8 mouse cellular contexts compared by ENCODE assay signal in genomic region chr10:111506101-111506925, GRCm38 (mm10). TPM values are rescaled to one million over a fixed set of nuclear protein-coding genes. Genes with fewer than 3 reads are reported as not detected.
DNase-seq lines count a peak whose midpoint lies in the region; ATAC-seq lines count a peak whose summit lies in the region.

TSS of gene Phlda1 (plus strand) at chr10:111506286.

- DNase-seq in CD4-positive helper T cell, adult 2 months (ENCODE audit: low read depth, low spot score) = peak; percentile 94
- DNase-seq in fibroblast of lung, adult 2 months (ENCODE audit: low read depth) = peak; percentile 76
- DNase-seq in kidney, postnatal 14 days = peak; percentile 97
- DNase-seq in liver, embryonic 13.5 days = peak; percentile 80
- DNase-seq in neural tube, embryonic 10.5 days (ENCODE audit: extremely low spot score, low spot score) = peak; percentile 95

- peak within 1 kb of the TSS; percentile 97 for H3K9ac ChIP-seq in heart, embryonic 14.5 days (ENCODE audit: low read length)
- H3K9ac ChIP-seq in liver, embryonic 13.5 days = peak within 1 kb of the TSS; percentile 81
- peak within 1 kb of the TSS; percentile 98 for H3K9ac ChIP-seq in stomach, embryonic 16.5 days (ENCODE audit: low read length)

- peak within 1 kb of the TSS; percentile 78 for H3K4me3 ChIP-seq in brown adipose tissue, adult 24 weeks (ENCODE audit: insufficient read depth, low read depth, low read length)
- H3K4me3 ChIP-seq in heart, embryonic 14.5 days (ENCODE audit: control insufficient read depth in 1 of 2, insufficient read depth in 1 of 2, low read depth in 1 of 2, low read length in 2 of 2) = peak within 1 kb of the TSS; percentile 77 to 89
- peak within 1 kb of the TSS; percentile 73 for H3K4me3 ChIP-seq in liver, embryonic 13.5 days (replicated peaks)
- H3K4me3 ChIP-seq in stomach, embryonic 16.5 days (replicated peaks; ENCODE audit: low read length) = peak within 1 kb of the TSS; percentile 95

- H3K27ac ChIP-seq in brown adipose tissue, adult 24 weeks (replicated peaks; ENCODE audit: low read depth, low read length) = peak within 1 kb of the TSS; percentile 78
- peak within 1 kb of the TSS; percentile 80 to 95 for H3K27ac ChIP-seq in heart, embryonic 14.5 days (replicated peaks in 1 of 2; ENCODE audit: control insufficient read depth in 1 of 2, insufficient read depth in 1 of 2, low read depth in 2 of 2, low read length in 2 of 2)
- H3K27ac ChIP-seq in liver, embryonic 13.5 days = peak within 1 kb of the TSS; percentile 73
- H3K27ac ChIP-seq in stomach, embryonic 16.5 days (ENCODE audit: low read length) = peak within 1 kb of the TSS; percentile 98

- WGBS in heart, embryonic 14.5 days = under 1% methylated on average over 77 of the region's 94 CpGs
- WGBS in liver, embryonic 13.5 days (ENCODE audit: insufficient replicate concordance) = 1% methylated on average over 86 of the region's 94 CpGs
- WGBS in stomach, embryonic 16.5 days = under 1% methylated on average over 94 of the region's 94 CpGs

- no peaks in the 10 kb centered on the region; the same call in 1 of the 2 replicates for H3K36me3 ChIP-seq in heart, embryonic 14.5 days (ENCODE audit: control insufficient read depth, insufficient read depth, low read length)
- no peaks in the 10 kb centered on the region for H3K36me3 ChIP-seq in liver, embryonic 13.5 days
- no peaks in the 10 kb centered on the region for H3K36me3 ChIP-seq in stomach, embryonic 16.5 days (ENCODE audit: control insufficient read depth, insufficient read depth, low read length)

- peak within 1 kb of the TSS; percentile 87 for H3K4me2 ChIP-seq in heart, embryonic 14.5 days (ENCODE audit: low read length)
- peak within 1 kb of the TSS; percentile 86 for H3K4me2 ChIP-seq in liver, embryonic 13.5 days
- H3K4me2 ChIP-seq in stomach, embryonic 16.5 days (ENCODE audit: low read depth, low read length) = peak within 1 kb of the TSS; percentile 95

- H3K9me3 ChIP-seq in heart, embryonic 14.5 days (ENCODE audit: control insufficient read depth, low read length) = no peaks in the 10 kb centered on the region
- no peaks in the 10 kb centered on the region for H3K9me3 ChIP-seq in liver, embryonic 13.5 days (replicated peaks)
- H3K9me3 ChIP-seq in stomach, embryonic 16.5 days (replicated peaks; ENCODE audit: control insufficient read depth, low read length) = no peaks in the 10 kb centered on the region

- no peaks in the 10 kb centered on the region; the same call in 1 of the 2 replicates for H3K4me1 ChIP-seq in brown adipose tissue, adult 24 weeks (ENCODE audit: control insufficient read depth, insufficient read depth, insufficient read length, low read length)
- peaks cover 9 to 42% of the 10 kb centered on the region in 2 experiments for H3K4me1 ChIP-seq in heart, embryonic 14.5 days (ENCODE audit: control insufficient read depth in 2 of 2, insufficient read depth in 2 of 2, low read length in 2 of 2)
- peaks cover 48% of the 10 kb centered on the region for H3K4me1 ChIP-seq in liver, embryonic 13.5 days (replicated peaks)
- H3K4me1 ChIP-seq in stomach, embryonic 16.5 days (ENCODE audit: control insufficient read depth, insufficient read depth, low read length) = peaks cover 30% of the 10 kb centered on the region

- H3K27me3 ChIP-seq in heart, embryonic 14.5 days (ENCODE audit: control insufficient read depth, insufficient read depth, low read length) = no peaks in the 10 kb centered on the region
- H3K27me3 ChIP-seq in liver, embryonic 13.5 days = peaks cover 46% of the 10 kb centered on the region
- H3K27me3 ChIP-seq in stomach, embryonic 16.5 days (ENCODE audit: control insufficient read depth, insufficient read depth, low read length) = no peaks in the 10 kb centered on the region

- ATAC-seq in heart, embryonic 14.5 days (ENCODE audit: insufficient number of reproducible peaks, insufficient read depth, low FRiP score, low read depth) = peak; percentile 92
- ATAC-seq in liver, embryonic 13.5 days (ENCODE audit: low read depth) = peak; percentile 90
- ATAC-seq in stomach, embryonic 16.5 days (ENCODE audit: insufficient read depth, low FRiP score) = peak; percentile 95

RNA-seq across cellular contexts. Expression of gene Phlda1, which starts in this region (rescaled TPM):
- polyA plus RNA-seq in brown adipose tissue, adult 24 weeks (2012; ENCODE audit: insufficient read depth, insufficient read length, missing spikeins) = 5.5 and 14.5 TPM in 2 replicates
- polyA plus RNA-seq in heart, embryonic 14.5 days (2014; fragmentation: Nextera tagmentation; extraction: Ambion mirVana) = 19.3 and 23.3 TPM in 2 replicates
- 4.4 and 5.6 TPM in 2 replicates for polyA plus RNA-seq in liver, embryonic 13.5 days (2015; fragmentation: Nextera tagmentation; extraction: Ambion mirVana)
- polyA plus RNA-seq in stomach, embryonic 16.5 days (2015; fragmentation: Nextera tagmentation; extraction: Ambion mirVana) = 44.4 and 50.7 TPM in 2 replicates

Comparison
In these comparisons a context has a peak if more than half of its experiments do, and no peak if none do; other contexts are left out.
1. Peak in every context shown above with its lines: DNase-seq, ATAC-seq, H3K4me3 ChIP-seq and H3K27ac ChIP-seq.